Mouse (Mus musculus): ENCODE results near the gene Hnrnpdl. TPM values are rescaled to one million over a fixed set of nuclear protein-coding genes. Genes with fewer than 3 reads are reported as not detected.

Gene Hnrnpdl
- total and polyA plus RNA-seq, 2 experiments from 2014 or later, result 207 to 236 TPM

DNA sequence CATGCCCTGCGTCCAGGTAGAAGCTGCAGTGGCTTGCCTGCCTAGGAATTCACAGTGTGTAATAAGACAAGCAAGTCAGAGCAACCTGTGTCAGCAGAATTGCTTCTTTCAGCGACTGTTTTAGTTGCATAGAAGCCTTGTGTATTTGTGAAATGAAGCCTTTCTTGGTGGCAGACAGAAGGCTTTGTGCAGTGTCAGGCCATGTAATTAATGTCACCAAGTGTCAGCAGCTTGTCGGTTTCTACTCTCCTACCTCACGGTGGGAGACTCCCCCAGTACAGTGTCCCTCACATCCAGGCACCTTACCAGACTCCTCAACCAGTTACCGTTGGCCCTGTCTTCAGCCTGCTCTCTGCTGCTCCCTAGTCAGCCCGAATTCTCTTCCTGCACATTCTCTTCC, 19.9 kb upstream of the Hnrnpdl start:
- ATAC-seq, result peak; percentile 40; the same call in 1 of the 2 replicates
- no peak for DNase-seq
- H3K9me3 ChIP-seq (ENCODE audit: low read length), result no peaks in the 10 kb centered on the region
- H3K4me1 ChIP-seq (ENCODE audit: insufficient read depth), result peaks cover 4% of the 10 kb centered on the region; the same call in 1 of the 2 replicates
- no peaks in the 10 kb centered on the region for H3K27me3 ChIP-seq (ENCODE audit: insufficient read depth, low read length)
- peaks cover 46% of the 10 kb centered on the region for H3K36me3 ChIP-seq (ENCODE audit: insufficient read depth)
- H3K4me2 ChIP-seq (ENCODE audit: low read depth), result no peak overlapping the region
- no peak overlapping the region for H3K9ac ChIP-seq
- H3K4me3 ChIP-seq (ENCODE audit: low read depth, low read length), result no peak overlapping the region
- TF ChIP-seq CTCF (IDR thresholded peaks at IDR 0.05; ENCODE audit: low read depth), result no peak
- H3K27ac ChIP-seq (ENCODE audit: low read depth, low read length), result no peak overlapping the region
- 24% methylated on average over 6 of the region's 6 CpGs for WGBS

DNA sequence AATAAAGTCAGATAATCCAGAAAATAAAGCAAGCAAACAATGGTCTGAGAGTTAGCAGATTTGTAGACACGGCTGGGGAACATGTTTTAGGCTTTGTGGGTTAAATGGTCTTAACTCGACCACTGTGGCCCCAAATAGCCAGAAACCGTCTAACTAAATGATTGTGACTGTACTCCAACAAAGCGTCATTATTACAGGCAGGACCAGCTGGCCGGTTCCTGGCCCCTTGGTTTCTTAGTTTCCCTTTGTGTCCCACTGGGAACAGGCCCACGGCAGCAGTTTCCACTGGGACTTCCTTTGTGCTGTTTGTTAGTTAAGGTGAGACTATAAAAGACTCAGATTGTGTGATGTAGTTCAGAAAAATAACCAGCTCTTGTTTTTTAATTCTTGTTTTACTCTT, 19.3 kb upstream of the Hnrnpdl start:
- no peak overlapping the region for H3K4me2 ChIP-seq (ENCODE audit: low read depth)
- H3K36me3 ChIP-seq (ENCODE audit: insufficient read depth), result peaks cover 40% of the 10 kb centered on the region
- ATAC-seq (no peak), DNase-seq (no peak)
- H3K9ac ChIP-seq, result no peak overlapping the region
- TF ChIP-seq CTCF (IDR thresholded peaks at IDR 0.05; ENCODE audit: low read depth), result no peak
- H3K4me1 ChIP-seq (ENCODE audit: insufficient read depth), result peaks cover 4% of the 10 kb centered on the region; the same call in 1 of the 2 replicates
- WGBS, result 17% methylated on average over 6 of the region's 6 CpGs
- no peak overlapping the region for H3K4me3 ChIP-seq (ENCODE audit: low read depth, low read length)
- no peaks in the 10 kb centered on the region for H3K27me3 ChIP-seq (ENCODE audit: insufficient read depth, low read length)
- no peak overlapping the region for H3K27ac ChIP-seq (ENCODE audit: low read depth, low read length)
- H3K9me3 ChIP-seq (ENCODE audit: low read length), result no peaks in the 10 kb centered on the region

GRCm38 (mm10) chr5:100057461-100058209, 18.2 kb upstream of the Hnrnpdl start:
- H3K4me3 ChIP-seq (ENCODE audit: low read depth, low read length), result no peak overlapping the region
- no peaks in the 10 kb centered on the region for H3K9me3 ChIP-seq (ENCODE audit: low read length)
- H3K4me2 ChIP-seq (ENCODE audit: low read depth), result no peak overlapping the region
- H3K36me3 ChIP-seq (ENCODE audit: insufficient read depth), result peaks cover 35% of the 10 kb centered on the region
- 32% methylated on average over 14 of the region's 15 CpGs for WGBS
- H3K27me3 ChIP-seq (ENCODE audit: insufficient read depth, low read length), result no peaks in the 10 kb centered on the region
- no peak for TF ChIP-seq CTCF (IDR thresholded peaks at IDR 0.05; ENCODE audit: low read depth)
- peak; percentile 45; the same call in 1 of the 2 replicates for ATAC-seq
- H3K27ac ChIP-seq (ENCODE audit: low read depth, low read length), result no peak overlapping the region
- no peak overlapping the region for H3K9ac ChIP-seq
- peak; percentile 52 for DNase-seq
- peaks cover 4% of the 10 kb centered on the region; the same call in 1 of the 2 replicates for H3K4me1 ChIP-seq (ENCODE audit: insufficient read depth)

DNA sequence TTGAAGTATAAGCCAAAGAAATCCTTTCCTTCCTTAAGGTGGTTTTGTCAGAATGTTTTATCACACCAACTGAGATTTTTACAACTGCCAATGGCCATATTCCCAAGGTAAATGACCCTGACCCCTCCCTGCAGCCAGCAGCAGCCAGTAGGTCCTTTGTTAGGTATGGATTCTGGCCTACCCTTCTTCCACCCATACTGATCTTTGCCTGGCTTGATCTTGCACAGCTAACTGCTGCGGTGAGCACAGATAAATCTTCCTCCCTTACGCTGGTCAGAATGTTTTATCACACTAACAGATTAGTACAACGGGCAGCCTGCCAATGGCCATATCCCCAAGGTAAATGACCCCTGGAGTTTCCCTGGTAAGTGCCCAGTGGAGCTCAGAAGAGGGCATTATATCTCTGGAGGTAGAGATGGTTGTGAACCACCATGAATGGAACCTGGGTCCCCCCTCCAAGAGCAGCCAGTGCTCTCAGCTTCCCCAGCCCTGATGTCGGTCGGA, 16.5 kb upstream of the Hnrnpdl start:
- no peak overlapping the region for H3K9ac ChIP-seq
- 95% methylated on average over 5 of the region's 5 CpGs for WGBS
- ATAC-seq, result no peak

GRCm38 (mm10) chr5:100054807-100055547, 15.5 kb upstream of the Hnrnpdl start:
- no peaks in the 10 kb centered on the region for H3K9me3 ChIP-seq (ENCODE audit: low read length)
- no peak overlapping the region for H3K27ac ChIP-seq (ENCODE audit: low read depth, low read length)
- H3K27me3 ChIP-seq (ENCODE audit: insufficient read depth, low read length), result no peaks in the 10 kb centered on the region
- no peak for ATAC-seq
- H3K4me2 ChIP-seq (ENCODE audit: low read depth), result no peak overlapping the region
- no peak for DNase-seq
- no peak overlapping the region for H3K9ac ChIP-seq
- WGBS, result 82% methylated on average over 11 of the region's 11 CpGs
- peaks cover 10% of the 10 kb centered on the region; the same call in 1 of the 2 replicates for H3K36me3 ChIP-seq (ENCODE audit: insufficient read depth)
- peaks cover 4% of the 10 kb centered on the region; the same call in 1 of the 2 replicates for H3K4me1 ChIP-seq (ENCODE audit: insufficient read depth)
- H3K4me3 ChIP-seq (ENCODE audit: low read depth, low read length), result no peak overlapping the region
- TF ChIP-seq CTCF (IDR thresholded peaks at IDR 0.05; ENCODE audit: low read depth), result no peak

More for the DNA sequence above, 16.5 kb upstream of the Hnrnpdl start:
- H3K4me1 ChIP-seq (ENCODE audit: insufficient read depth), result peaks cover 4% of the 10 kb centered on the region; the same call in 1 of the 2 replicates
- H3K27me3 ChIP-seq (ENCODE audit: insufficient read depth, low read length), result no peaks in the 10 kb centered on the region
- no peak overlapping the region for H3K4me2 ChIP-seq (ENCODE audit: low read depth)
- H3K27ac ChIP-seq (ENCODE audit: low read depth, low read length), result no peak overlapping the region
- H3K36me3 ChIP-seq (ENCODE audit: insufficient read depth), result peaks cover 18% of the 10 kb centered on the region
- no peaks in the 10 kb centered on the region for H3K9me3 ChIP-seq (ENCODE audit: low read length)
- H3K4me3 ChIP-seq (ENCODE audit: low read depth, low read length), result no peak overlapping the region
- no peak for TF ChIP-seq CTCF (IDR thresholded peaks at IDR 0.05; ENCODE audit: low read depth)
- no peak for DNase-seq

GRCm38 (mm10) chr5:100052728-100053127, 13.3 kb upstream of the Hnrnpdl start:
- no peaks in the 10 kb centered on the region for H3K27me3 ChIP-seq (ENCODE audit: insufficient read depth, low read length)
- H3K36me3 ChIP-seq (ENCODE audit: insufficient read depth), result no peaks in the 10 kb centered on the region
- H3K9ac ChIP-seq, result no peak overlapping the region
- 87% methylated on average over 7 of the region's 7 CpGs for WGBS
- H3K27ac ChIP-seq (ENCODE audit: low read depth, low read length), result no peak overlapping the region
- H3K4me1 ChIP-seq (ENCODE audit: insufficient read depth), result peaks cover 6% of the 10 kb centered on the region
- H3K4me2 ChIP-seq (ENCODE audit: low read depth), result no peak overlapping the region
- DNase-seq, result no peak
- H3K4me3 ChIP-seq (ENCODE audit: low read depth, low read length), result no peak overlapping the region
- TF ChIP-seq CTCF (IDR thresholded peaks at IDR 0.05; ENCODE audit: low read depth), result no peak
- no peak for ATAC-seq
- no peaks in the 10 kb centered on the region for H3K9me3 ChIP-seq (ENCODE audit: low read length)

- 88% methylated on average over 3 of the region's 3 CpGs for WGBS
- H3K27ac ChIP-seq (ENCODE audit: low read depth, low read length), result no peak overlapping the region
- no peak overlapping the region for H3K9ac ChIP-seq
- no peak overlapping the region for H3K4me3 ChIP-seq (ENCODE audit: low read depth, low read length)
- TF ChIP-seq CTCF (IDR thresholded peaks at IDR 0.05; ENCODE audit: low read depth), result no peak
- H3K36me3 ChIP-seq (ENCODE audit: insufficient read depth), result no peaks in the 10 kb centered on the region
- DNase-seq (no peak), ATAC-seq (no peak)
- no peaks in the 10 kb centered on the region for H3K9me3 ChIP-seq (ENCODE audit: low read length)
- H3K4me2 ChIP-seq (ENCODE audit: low read depth), result no peak overlapping the region
- H3K4me1 ChIP-seq (ENCODE audit: insufficient read depth), result peaks cover 7% of the 10 kb centered on the region
- H3K27me3 ChIP-seq (ENCODE audit: insufficient read depth, low read length), result no peaks in the 10 kb centered on the region
Observed at GRCm38 (mm10) chr5:100049904-100050303, 10.4 kb upstream of the Hnrnpdl start.

All from forebrain, postnatal 0 days (tissue).